Mouse (Mus musculus) small intestine, adult 2 months (tissue): ENCODE data around the gene Agfg1. TPM values are rescaled to one million over a fixed set of nuclear protein-coding genes. Genes with fewer than 3 reads are reported as not detected.

ENCODE experiments used
- H3K27ac ChIP-seq: fragments of 200-500 bp; 2 replicates; pipeline ENCODE4 v1.5.1; 2012; ENCODE audit warnings: low read depth, low read length, control low read depth, inconsistent platforms; ENCODE audit not compliant: insufficient read depth
- H3K27me3 ChIP-seq: fragments of 200-500 bp; 2 replicates; pipeline ENCODE4 v1.6.1; 2012; ENCODE audit warnings: mild to moderate bottlenecking, moderate library complexity, low read length, inconsistent platforms; ENCODE audit not compliant: control insufficient read depth, insufficient read depth
- H3K36me3 ChIP-seq: fragments of 200-500 bp; 2 replicates; pipeline ENCODE4 v1.6.1; 2012; ENCODE audit warnings: mild to moderate bottlenecking, low read length, control low read depth, inconsistent platforms; ENCODE audit not compliant: control insufficient read depth, insufficient read depth
- H3K4me1 ChIP-seq: fragments of 200-500 bp; 2 replicates; pipeline ENCODE4 v1.6.1; 2012; ENCODE audit warnings: low read length, inconsistent platforms, mixed read lengths; ENCODE audit not compliant: control insufficient read depth, insufficient read depth, insufficient read length
- H3K4me3 ChIP-seq: fragments of 200-500 bp; 2 replicates; pipeline ENCODE4 v1.5.1; 2012; ENCODE audit warnings: low read depth, mild to moderate bottlenecking, control low read depth, inconsistent platforms, low read length, moderate library complexity
- CTCF ChIP-seq: fragments of 200-500 bp; IDR thresholded peaks from 2 replicates; pipeline ENCODE4 v1.5.1; 2012; ENCODE audit warnings: low read depth, mild to moderate bottlenecking, control low read depth, inconsistent platforms, low read length, moderate library complexity, mixed read lengths; ENCODE audit not compliant: insufficient replicate concordance, insufficient read length; ENCODE audit errors: extremely low read depth
- POLR2A ChIP-seq: fragments of 200-500 bp; IDR thresholded peaks from 2 replicates; pipeline ENCODE4 v1.6.1; 2012; ENCODE audit warnings: low read depth, mild to moderate bottlenecking, control low read depth, inconsistent platforms, low read length, moderate library complexity
- WGBS: fragments of 180-500 bp; shearing (Covaris S2); methylation state at CpG from one replicate; pipeline ENCODE4 v1.1.7; 2018; 5-methylcytosine and 5-hydroxymethylcytosine counted together
- polyA plus RNA-seq: library from polyadenylated mRNA; depleted of rRNA; stranded (reverse); fragments of >200 nt; gene quantifications from 2 replicates; pipeline ENCODE4 v1.2.3, GENCODE M21; 2012

The Agfg1 gene
- polyA plus RNA-seq, 1 experiment, result 46.7 TPM

GRCm38 (mm10) chr1:82797088-82797487, 42.2 kb upstream of the Agfg1 start:
- 91% methylated on average over 4 of the region's 4 CpGs for WGBS
- H3K4me3 ChIP-seq, result no peak overlapping the region
- TF ChIP-seq CTCF (no peak), POLR2A (no peak)
- no peaks in the 10 kb centered on the region for H3K36me3 ChIP-seq
- H3K4me1 ChIP-seq, result 0 out of 2 replicates have a peak, but pooled peaks cover 2% of the 10 kb centered on the region
- no peak overlapping the region for H3K27ac ChIP-seq
- H3K27me3 ChIP-seq, result no peaks in the 10 kb centered on the region

GRCm38 (mm10) chr1:82798304-82798703, 41.0 kb upstream of the Agfg1 start:
- TF ChIP-seq POLR2A (no peak), CTCF (no peak)
- H3K27ac ChIP-seq, result no peak overlapping the region
- H3K4me3 ChIP-seq, result no peak overlapping the region
- 45% methylated on average over 5 of the region's 5 CpGs for WGBS
- H3K4me1 ChIP-seq, result 0 out of 2 replicates have a peak, but pooled peaks cover 2% of the 10 kb centered on the region
- H3K36me3 ChIP-seq, result no peaks in the 10 kb centered on the region
- H3K27me3 ChIP-seq, result no peaks in the 10 kb centered on the region

- 55% methylated on average over 4 of the region's 4 CpGs for WGBS
- H3K4me1 ChIP-seq, result 0 out of 2 replicates have a peak, but pooled peaks cover 2% of the 10 kb centered on the region
- H3K4me3 ChIP-seq, result no peak overlapping the region
- no peaks in the 10 kb centered on the region for H3K36me3 ChIP-seq
- no peak overlapping the region for H3K27ac ChIP-seq
- no peaks in the 10 kb centered on the region for H3K27me3 ChIP-seq
- no peak for TF ChIP-seq CTCF
- no peak for TF ChIP-seq POLR2A
Observed at GRCm38 (mm10) chr1:82798922-82799321, 40.4 kb upstream of the Agfg1 start.

DNA sequence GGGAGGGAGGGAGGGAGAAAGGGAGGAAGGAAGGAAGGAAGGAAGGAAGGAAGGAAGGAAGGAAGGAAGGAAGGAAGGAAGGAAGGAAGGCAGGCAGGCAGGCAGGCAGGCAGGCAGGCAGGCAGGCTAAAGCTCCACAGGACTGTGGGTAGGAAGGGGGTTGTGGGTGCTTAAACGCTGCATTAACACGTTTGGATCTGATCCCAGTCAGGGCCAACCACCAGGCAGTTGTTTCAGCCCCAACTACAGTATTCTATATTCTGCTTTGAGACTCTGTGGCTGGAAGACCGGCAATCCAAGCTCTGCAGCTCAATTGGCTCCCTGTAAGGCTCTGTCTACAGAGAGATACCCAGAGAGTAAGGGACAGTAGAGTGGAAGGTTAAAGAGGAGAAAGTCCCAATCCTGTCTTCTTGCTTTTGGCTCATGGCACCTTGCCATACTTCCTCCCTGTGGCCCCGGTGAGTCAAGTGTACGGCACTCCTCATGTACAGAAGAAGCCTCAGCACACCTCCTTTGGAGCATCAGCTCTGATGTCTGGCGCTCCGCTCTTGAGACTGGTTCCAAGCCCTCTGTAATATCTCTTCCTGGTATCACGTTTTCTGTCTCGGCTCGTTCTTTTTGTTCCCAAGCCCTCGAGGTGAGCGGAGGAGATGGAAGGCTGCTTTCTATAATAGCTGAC, 38.0 kb upstream of the Agfg1 start:
- Histone ChIP-seq H3K4me3 (no peak overlapping the region), H3K27me3 (no peaks in the 10 kb centered on the region), H3K36me3 (no peaks in the 10 kb centered on the region), H3K27ac (no peak overlapping the region), H3K4me1 (no peaks in the 10 kb centered on the region)
- 67% methylated on average over 12 of the region's 12 CpGs for WGBS
- TF ChIP-seq POLR2A (no peak), CTCF (no peak)

DNA sequence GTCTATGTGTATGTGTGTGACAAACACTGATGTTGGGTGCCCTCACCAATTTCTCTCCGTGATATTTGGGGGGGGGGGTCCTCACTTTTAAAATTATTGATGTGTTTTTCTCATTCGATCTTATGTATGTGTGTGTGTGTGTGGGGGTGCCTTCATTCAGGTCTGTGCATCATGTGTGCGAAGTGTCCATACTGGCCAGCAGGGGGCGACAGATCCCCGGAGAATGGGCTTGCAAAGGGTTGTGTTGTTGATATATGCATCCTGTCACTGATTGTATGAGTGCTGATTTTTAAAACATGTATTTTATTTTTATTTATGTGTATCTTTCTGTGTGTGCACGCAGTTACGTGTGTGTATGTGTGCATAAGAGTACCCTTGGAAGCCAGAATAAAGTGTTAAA, 35.7 kb upstream of the Agfg1 start:
- 77% methylated on average over 7 of the region's 7 CpGs for WGBS
- Histone ChIP-seq H3K27me3 (no peaks in the 10 kb centered on the region), H3K4me1 (no peaks in the 10 kb centered on the region), H3K27ac (no peak overlapping the region), H3K36me3 (no peaks in the 10 kb centered on the region), H3K4me3 (no peak overlapping the region)
- TF ChIP-seq CTCF, result peak; percentile 79; the same call in 1 of the 2 replicates
- TF ChIP-seq POLR2A, result no peak

GRCm38 (mm10) chr1:82804059-82804458, 35.2 kb upstream of the Agfg1 start:
- H3K4me1 ChIP-seq, result no peaks in the 10 kb centered on the region
- H3K4me3 ChIP-seq, result no peak overlapping the region
- no peaks in the 10 kb centered on the region for H3K27me3 ChIP-seq
- TF ChIP-seq POLR2A (no peak), CTCF (no peak)
- H3K27ac ChIP-seq, result no peak overlapping the region
- WGBS, result 98% methylated on average over 1 of the region's 1 CpGs
- H3K36me3 ChIP-seq, result no peaks in the 10 kb centered on the region

DNA sequence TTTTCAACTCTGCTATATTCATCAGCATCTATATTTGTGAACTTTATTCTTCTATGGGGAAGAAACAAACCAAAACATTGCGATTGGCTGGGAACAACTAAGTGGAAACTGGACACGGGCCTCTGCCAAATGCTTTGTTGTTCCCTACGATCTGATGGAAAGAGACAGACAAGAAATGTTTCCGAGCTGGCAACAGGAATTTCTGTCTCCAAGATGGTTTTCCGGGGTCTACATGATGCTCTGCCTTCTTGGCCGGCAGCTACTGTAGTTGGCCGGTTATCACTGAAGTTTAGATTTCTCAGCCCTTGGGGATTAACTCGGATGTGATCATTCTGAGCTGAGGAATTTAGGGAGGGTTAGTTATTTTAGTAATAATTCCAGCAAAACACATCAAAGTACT, 32.9 kb upstream of the Agfg1 start:
- WGBS, result 77% methylated on average over 8 of the region's 8 CpGs
- Histone ChIP-seq H3K4me3 (no peak overlapping the region), H3K4me1 (no peaks in the 10 kb centered on the region), H3K27ac (no peak overlapping the region), H3K36me3 (no peaks in the 10 kb centered on the region), H3K27me3 (no peaks in the 10 kb centered on the region)
- no peak for TF ChIP-seq CTCF
- no peak for TF ChIP-seq POLR2A
